Mouse (Mus musculus) neural tube, embryonic 13.5 days (tissue): ENCODE measurements at regions not wholly inside any gene's neighbourhood (a gene's known extent, or its start where the extent isn't known, plus 50 kb on each side); places are given as distances from the start of the nearest gene placed in this dataset.
A peak's percentile ranks its signal among the peaks of the same experiment; 100 is the strongest.

Experiments
- ATAC-seq: fragments of 200-750 bp; cut with Nextera tagmentation; 2 replicates; pipeline ENCODE4 v1.8.0; 2017; ENCODE audit warnings: low read depth, mild to moderate bottlenecking, moderate TSS enrichment, moderate library complexity
- H3K27ac ChIP-seq: fragments of 300-500 bp; sonication (generic); replicated peaks from 2 replicates; pipeline ENCODE4 v1.5.1; 2015; ENCODE audit warnings: moderate library complexity, mild to moderate bottlenecking, inconsistent platforms
- H3K27me3 ChIP-seq: fragments of 300-500 bp; sonication (generic); 2 replicates; pipeline ENCODE4 v1.6.1; 2015; ENCODE audit warnings: mild to moderate bottlenecking, inconsistent platforms
- H3K36me3 ChIP-seq: fragments of 300-500 bp; sonication (generic); 2 replicates; pipeline ENCODE4 v1.6.1; 2015; ENCODE audit warnings: mild to moderate bottlenecking, inconsistent platforms
- H3K4me1 ChIP-seq: fragments of 300-500 bp; sonication (generic); replicated peaks from 2 replicates; pipeline ENCODE4 v1.6.1; 2015; ENCODE audit warnings: inconsistent platforms
- H3K4me2 ChIP-seq: fragments of 300-500 bp; sonication (generic); 2 replicates; pipeline ENCODE4 v1.6.1; 2015; ENCODE audit warnings: inconsistent platforms, mild to moderate bottlenecking, moderate library complexity
- H3K4me3 ChIP-seq: fragments of 300-500 bp; sonication (generic); 2 replicates; pipeline ENCODE4 v1.5.1; 2015; ENCODE audit warnings: mild to moderate bottlenecking, inconsistent platforms
- H3K9ac ChIP-seq: fragments of 300-500 bp; sonication (generic); 2 replicates; pipeline ENCODE4 v1.6.1; 2015; ENCODE audit warnings: moderate library complexity, mild to moderate bottlenecking, inconsistent platforms
- H3K9me3 ChIP-seq: fragments of 300-500 bp; sonication (generic); 2 replicates; pipeline ENCODE4 v1.6.1; 2016; ENCODE audit warnings: inconsistent platforms
- WGBS: fragments of 180-500 bp; shearing (Covaris S2); methylation state at CpG from one replicate; pipeline ENCODE4 v1.1.7; 2015; 5-methylcytosine and 5-hydroxymethylcytosine counted together

- Histone ChIP-seq H3K27ac (peak overlapping the region; percentile 78), H3K9ac (no peak overlapping the region), H3K36me3 (no peaks in the 10 kb centered on the region), H3K27me3 (no peaks in the 10 kb centered on the region), H3K9me3 (peaks cover 33% of the 10 kb centered on the region), H3K4me2 (peak overlapping the region; percentile 11; the same call in 1 of the 2 replicates), H3K4me1 (peaks cover 32% of the 10 kb centered on the region), H3K4me3 (no peak overlapping the region)
- peak; percentile 86 for ATAC-seq
- WGBS: 35% methylated on average over 12 of the region's 12 CpGs
Observed at GRCm38 (mm10) chr12:105898580-105899293, 111.3 kb upstream of the Vrk1 start.

GRCm38 (mm10) chr12:105899294-105899909 is 110.6 kb upstream of the Vrk1 start:
- peak; percentile 52 for ATAC-seq
- H3K4me1 ChIP-seq: peaks cover 39% of the 10 kb centered on the region
- H3K27ac ChIP-seq: peak overlapping the region; percentile 78
- H3K4me2 ChIP-seq: peak overlapping the region; percentile 21; the same call in 1 of the 2 replicates
- no peak overlapping the region for H3K9ac ChIP-seq
- H3K27me3 ChIP-seq: no peaks in the 10 kb centered on the region
- no peaks in the 10 kb centered on the region for H3K36me3 ChIP-seq
- peaks cover 26% of the 10 kb centered on the region for H3K9me3 ChIP-seq
- no peak overlapping the region for H3K4me3 ChIP-seq
- WGBS: 41% methylated on average over 9 of the region's 9 CpGs

GRCm38 (mm10) chr12:105900479-105900878 is 109.5 kb upstream of the Vrk1 start:
- Histone ChIP-seq H3K36me3 (no peaks in the 10 kb centered on the region), H3K9me3 (peaks cover 17% of the 10 kb centered on the region), H3K4me3 (no peak overlapping the region), H3K4me1 (peaks cover 49% of the 10 kb centered on the region), H3K27me3 (no peaks in the 10 kb centered on the region), H3K4me2 (no peak overlapping the region), H3K27ac (peak overlapping the region; percentile 78; the same call in 1 of the 2 replicates), H3K9ac (no peak overlapping the region)
- ATAC-seq: no peak
- 94% methylated on average over 6 of the region's 6 CpGs for WGBS

GRCm38 (mm10) chr12:105903072-105903471 is 107.0 kb upstream of the Vrk1 start:
- Histone ChIP-seq H3K36me3 (no peaks in the 10 kb centered on the region), H3K27me3 (no peaks in the 10 kb centered on the region), H3K4me1 (peaks cover 62% of the 10 kb centered on the region), H3K9me3 (no peaks in the 10 kb centered on the region), H3K27ac (no peak overlapping the region), H3K4me2 (no peak overlapping the region), H3K4me3 (no peak overlapping the region), H3K9ac (no peak overlapping the region)
- no peak for ATAC-seq
- WGBS: 44% methylated on average over 8 of the region's 8 CpGs

- Histone ChIP-seq H3K4me3 (no peak overlapping the region), H3K27me3 (no peaks in the 10 kb centered on the region), H3K36me3 (no peaks in the 10 kb centered on the region), H3K9ac (no peak overlapping the region), H3K4me2 (no peak overlapping the region), H3K27ac (no peak overlapping the region), H3K4me1 (peaks cover 32% of the 10 kb centered on the region), H3K9me3 (no peaks in the 10 kb centered on the region)
- 29% methylated on average over 7 of the region's 7 CpGs for WGBS
- ATAC-seq: no peak
Observed at GRCm38 (mm10) chr12:105906584-105906983, 103.4 kb upstream of the Vrk1 start.

- Histone ChIP-seq H3K27me3 (no peaks in the 10 kb centered on the region), H3K4me2 (no peak overlapping the region), H3K4me3 (no peak overlapping the region), H3K9ac (no peak overlapping the region), H3K4me1 (peaks cover 32% of the 10 kb centered on the region), H3K36me3 (no peaks in the 10 kb centered on the region), H3K27ac (no peak overlapping the region), H3K9me3 (no peaks in the 10 kb centered on the region)
- no peak for ATAC-seq
- WGBS: 57% methylated on average over 13 of the region's 13 CpGs
Observed at GRCm38 (mm10) chr12:105907851-105908620, 102.0 kb upstream of the Vrk1 start.

GRCm38 (mm10) chr12:105911556-105911955 is 98.5 kb upstream of the Vrk1 start:
- 84% methylated on average over 9 of the region's 9 CpGs for WGBS
- H3K9ac ChIP-seq: no peak overlapping the region
- H3K27me3 ChIP-seq: no peaks in the 10 kb centered on the region
- H3K27ac ChIP-seq: no peak overlapping the region
- H3K36me3 ChIP-seq: no peaks in the 10 kb centered on the region
- H3K4me1 ChIP-seq: 0 out of 2 replicates have a peak, but pooled peaks cover 5% of the 10 kb centered on the region
- ATAC-seq: no peak
- no peak overlapping the region for H3K4me2 ChIP-seq
- H3K4me3 ChIP-seq: no peak overlapping the region
- H3K9me3 ChIP-seq: no peaks in the 10 kb centered on the region

- H3K4me3 ChIP-seq: no peak overlapping the region
- peaks cover 13% of the 10 kb centered on the region for H3K4me1 ChIP-seq
- WGBS: 50% methylated on average over 10 of the region's 10 CpGs
- no peaks in the 10 kb centered on the region for H3K36me3 ChIP-seq
- no peak overlapping the region for H3K4me2 ChIP-seq
- no peak overlapping the region for H3K9ac ChIP-seq
- no peaks in the 10 kb centered on the region for H3K27me3 ChIP-seq
- H3K27ac ChIP-seq: peak overlapping the region; percentile 52
- H3K9me3 ChIP-seq: no peaks in the 10 kb centered on the region
- peak; percentile 61; the same call in 1 of the 2 replicates for ATAC-seq
Observed at GRCm38 (mm10) chr12:105917388-105917963, 92.6 kb upstream of the Vrk1 start.

GRCm38 (mm10) chr12:105918775-105919174 is 91.3 kb upstream of the Vrk1 start:
- H3K4me1 ChIP-seq: peaks cover 13% of the 10 kb centered on the region
- H3K9me3 ChIP-seq: no peaks in the 10 kb centered on the region
- H3K4me2 ChIP-seq: no peak overlapping the region
- no peaks in the 10 kb centered on the region for H3K36me3 ChIP-seq
- 81% methylated on average over 12 of the region's 12 CpGs for WGBS
- H3K27ac ChIP-seq: no peak overlapping the region
- H3K4me3 ChIP-seq: no peak overlapping the region
- no peak overlapping the region for H3K9ac ChIP-seq
- no peaks in the 10 kb centered on the region for H3K27me3 ChIP-seq
- ATAC-seq: no peak

GRCm38 (mm10) chr12:105927210-105927609 is 82.8 kb upstream of the Vrk1 start:
- 96% methylated on average over 7 of the region's 7 CpGs for WGBS
- ATAC-seq: no peak

GRCm38 (mm10) chr12:105929456-105929921 is 80.5 kb upstream of the Vrk1 start:
- Histone ChIP-seq H3K9me3 (no peaks in the 10 kb centered on the region), H3K4me2 (no peak overlapping the region), H3K9ac (no peak overlapping the region), H3K4me3 (no peak overlapping the region), H3K36me3 (no peaks in the 10 kb centered on the region), H3K4me1 (peaks cover 8% of the 10 kb centered on the region), H3K27ac (no peak overlapping the region), H3K27me3 (no peaks in the 10 kb centered on the region)
- 13% methylated on average over 12 of the region's 12 CpGs for WGBS
- no peak for ATAC-seq

More at GRCm38 (mm10) chr12:105927210-105927609, 82.8 kb upstream of the Vrk1 start:
- Histone ChIP-seq H3K27me3 (no peaks in the 10 kb centered on the region), H3K27ac (no peak overlapping the region), H3K36me3 (no peaks in the 10 kb centered on the region), H3K4me1 (peaks cover 8% of the 10 kb centered on the region), H3K4me2 (no peak overlapping the region), H3K9me3 (no peaks in the 10 kb centered on the region), H3K9ac (no peak overlapping the region), H3K4me3 (no peak overlapping the region)
